In genomic region chr15:81924933-81925332, GRCm38 (mm10) we compare ENCODE assay signal across 9 mouse cellular contexts. TPM values are rescaled to one million over a fixed set of nuclear protein-coding genes. Genes with fewer than 3 reads are reported as not detected.
A peak's percentile ranks its signal among the peaks of the same experiment; 100 is the strongest.
DNase-seq lines count a peak whose midpoint lies in the region; ATAC-seq lines count a peak whose summit lies in the region.
"Had no signal": no experiment of that assay in that cellular context is flagged by ENCODE, and none has a peak within 500 bp of the region (broad histone marks: within the 10 kb centered on the region; RNA-seq: fewer than 3 reads in every experiment).

No protein-coding gene starts in this region.

- H3K4me3 ChIP-seq in heart, embryonic 15.5 days, result peak overlapping the region; percentile 81
- peak overlapping the region; percentile 82 for H3K4me3 ChIP-seq in hindbrain, embryonic 16.5 days (ENCODE audit: low read length)
- peak overlapping the region; percentile 74 for H3K4me3 ChIP-seq in midbrain, embryonic 14.5 days (replicated peaks; ENCODE audit: low read depth, low read length)

- H3K9me3 ChIP-seq in heart, embryonic 15.5 days (replicated peaks), result no peaks in the 10 kb centered on the region
- no peaks in the 10 kb centered on the region for H3K9me3 ChIP-seq in hindbrain, embryonic 16.5 days (ENCODE audit: control insufficient read depth, low read length)
- H3K9me3 ChIP-seq in midbrain, embryonic 14.5 days (ENCODE audit: control insufficient read depth, low read length), result no peaks in the 10 kb centered on the region

- no peaks in the 10 kb centered on the region for H3K27me3 ChIP-seq in heart, embryonic 15.5 days
- H3K27me3 ChIP-seq in hindbrain, embryonic 16.5 days (replicated peaks; ENCODE audit: control insufficient read depth, insufficient read depth, low read length), result no peaks in the 10 kb centered on the region
- no peaks in the 10 kb centered on the region for H3K27me3 ChIP-seq in midbrain, embryonic 14.5 days (ENCODE audit: control insufficient read depth, insufficient read depth, low read length)

- no peaks in the 10 kb centered on the region for H3K36me3 ChIP-seq in heart, embryonic 15.5 days
- H3K36me3 ChIP-seq in hindbrain, embryonic 16.5 days (ENCODE audit: control insufficient read depth, insufficient read depth, low read length), result no peaks in the 10 kb centered on the region
- H3K36me3 ChIP-seq in midbrain, embryonic 14.5 days (ENCODE audit: control insufficient read depth, insufficient read depth, low read length), result no peaks in the 10 kb centered on the region

- H3K9ac ChIP-seq in heart, embryonic 15.5 days, result peak overlapping the region; percentile 77; the same call in 1 of the 2 replicates
- H3K9ac ChIP-seq in hindbrain, embryonic 16.5 days (ENCODE audit: low read depth, low read length), result 0 out of 2 replicates have a peak overlapping the region, but pooled peaks have one; percentile 81
- no peak overlapping the region for H3K9ac ChIP-seq in midbrain, embryonic 14.5 days (replicated peaks; ENCODE audit: low read length)

- intact Hi-C loops in heart, postnatal 10 days (cut with DNase I), result no loop called here

- H3K27ac ChIP-seq in heart, embryonic 15.5 days, result no peak overlapping the region
- H3K27ac ChIP-seq in hindbrain, embryonic 16.5 days (ENCODE audit: low read depth, low read length), result no peak overlapping the region
- H3K27ac ChIP-seq in midbrain, embryonic 14.5 days (replicated peaks; ENCODE audit: low read depth, low read length), result no peak overlapping the region

- DNase-seq in heart, postnatal 10 days, result no peak
- DNase-seq in c-Kit-positive CD71-positive TER-119-positive erythroid progenitor cells, embryonic 14.5 days (ENCODE audit: low spot score), result peak; percentile 73
- DNase-seq in midbrain, embryonic 14.5 days, result no peak
- no peak for DNase-seq in cerebellum, adult 9-11 months
- DNase-seq in cerebellum, postnatal 10 days, result no peak
- DNase-seq in MN1 (ENCODE audit: low spot score), result no peak
- DNase-seq: kidney, postnatal 14 days had no signal

- H3K4me1 ChIP-seq in heart, embryonic 15.5 days (replicated peaks), result peaks cover 25% of the 10 kb centered on the region
- H3K4me1 ChIP-seq in hindbrain, embryonic 16.5 days (ENCODE audit: control insufficient read depth, insufficient read depth, low read depth, low read length), result peaks cover 35% of the 10 kb centered on the region
- peaks cover 10% of the 10 kb centered on the region for H3K4me1 ChIP-seq in midbrain, embryonic 14.5 days (ENCODE audit: control insufficient read depth, insufficient read depth, low read length)

- peak overlapping the region; percentile 98 for H3K4me2 ChIP-seq in heart, embryonic 15.5 days
- H3K4me2 ChIP-seq in hindbrain, embryonic 16.5 days (ENCODE audit: low read length), result peak overlapping the region; percentile 95
- peak overlapping the region; percentile 95 for H3K4me2 ChIP-seq in midbrain, embryonic 14.5 days (ENCODE audit: low read length)

- 78% methylated on average over 11 of the region's 11 CpGs for WGBS in heart, embryonic 15.5 days
- 83% methylated on average over 11 of the region's 11 CpGs for WGBS in hindbrain, embryonic 16.5 days
- 85% methylated on average over 11 of the region's 11 CpGs for WGBS in midbrain, embryonic 14.5 days

- ATAC-seq in heart, embryonic 15.5 days (replicated peaks; ENCODE audit: insufficient number of reproducible peaks, insufficient read depth, low FRiP score, low read depth), result no peak
- no peak for ATAC-seq in hindbrain, embryonic 16.5 days
- no peak for ATAC-seq in midbrain, embryonic 14.5 days (ENCODE audit: low FRiP score, low TSS enrichment)

RNA-seq across cellular contexts. Expression of gene Polr3h, which starts 1.1 kb away (rescaled TPM):
- polyA plus RNA-seq in heart, embryonic 15.5 days (2015; fragmentation: Nextera tagmentation; extraction: Ambion mirVana), result 134 and 145 TPM in 2 replicates
- 10 to 100 TPM in 1 of 2 experiments, 1 to 10 TPM in 1; 9.7 to 10.0 TPM for total RNA-seq in heart, postnatal 10 days (2021)
- 88.2 and 105 TPM in 2 replicates for polyA plus RNA-seq in hindbrain, embryonic 16.5 days (2015; fragmentation: Nextera tagmentation; extraction: Ambion mirVana)
- 67.7 and 74.2 TPM in 2 replicates for polyA plus RNA-seq in midbrain, embryonic 14.5 days (2014; fragmentation: Nextera tagmentation; extraction: Ambion mirVana)

RNA-seq across cellular contexts. Expression of gene Csdc2, which starts 11.6 kb away (rescaled TPM):
- 5.7 and 9.6 TPM in 2 replicates for polyA plus RNA-seq in heart, embryonic 15.5 days (2015; fragmentation: Nextera tagmentation; extraction: Ambion mirVana)
- total RNA-seq in heart, postnatal 10 days (2021), result 10 to 100 TPM in 1 of 2 experiments, 1 to 10 TPM in 1; 7.8 to 19.8 TPM
- 287 and 292 TPM in 2 replicates for polyA plus RNA-seq in hindbrain, embryonic 16.5 days (2015; fragmentation: Nextera tagmentation; extraction: Ambion mirVana)
- 167 and 188 TPM in 2 replicates for polyA plus RNA-seq in midbrain, embryonic 14.5 days (2014; fragmentation: Nextera tagmentation; extraction: Ambion mirVana)

RNA-seq across cellular contexts. Expression of gene Pmm1, which starts 35.8 kb away (rescaled TPM):
- 18.1 and 27.9 TPM in 2 replicates for polyA plus RNA-seq in heart, embryonic 15.5 days (2015; fragmentation: Nextera tagmentation; extraction: Ambion mirVana)
- total RNA-seq in heart, postnatal 10 days (2021), result 10 to 100 TPM; 22.0 to 31.4 TPM
- polyA plus RNA-seq in hindbrain, embryonic 16.5 days (2015; fragmentation: Nextera tagmentation; extraction: Ambion mirVana), result 122 and 142 TPM in 2 replicates
- polyA plus RNA-seq in midbrain, embryonic 14.5 days (2014; fragmentation: Nextera tagmentation; extraction: Ambion mirVana), result 67.1 and 94.5 TPM in 2 replicates

RNA-seq across cellular contexts. Expression of gene Aco2, which starts 52.8 kb away (rescaled TPM):
- polyA plus RNA-seq in heart, embryonic 15.5 days (2015; fragmentation: Nextera tagmentation; extraction: Ambion mirVana), result 610 and 636 TPM in 2 replicates
- total RNA-seq in heart, postnatal 10 days (2021), result 1,000 to 10,000 TPM; 1,895 to 1,910 TPM
- 333 and 346 TPM in 2 replicates for polyA plus RNA-seq in hindbrain, embryonic 16.5 days (2015; fragmentation: Nextera tagmentation; extraction: Ambion mirVana)
- polyA plus RNA-seq in midbrain, embryonic 14.5 days (2014; fragmentation: Nextera tagmentation; extraction: Ambion mirVana), result 211 and 221 TPM in 2 replicates

RNA-seq across cellular contexts. Expression of gene Phf5a, which starts 53.2 kb away (rescaled TPM):
- polyA plus RNA-seq in heart, embryonic 15.5 days (2015; fragmentation: Nextera tagmentation; extraction: Ambion mirVana), result 70.5 and 97.6 TPM in 2 replicates
- total RNA-seq in heart, postnatal 10 days (2021), result 10 to 100 TPM; 51.7 to 56.0 TPM
- polyA plus RNA-seq in hindbrain, embryonic 16.5 days (2015; fragmentation: Nextera tagmentation; extraction: Ambion mirVana), result 118 and 122 TPM in 2 replicates
- 139 and 149 TPM in 2 replicates for polyA plus RNA-seq in midbrain, embryonic 14.5 days (2014; fragmentation: Nextera tagmentation; extraction: Ambion mirVana)

Comparison
In these comparisons a context has a peak if more than half of its experiments do, and no peak if none do; other contexts are left out.
1. RNA of gene Csdc2, which starts 11.6 kb away (polyA plus RNA-seq): 287 to 292 TPM in hindbrain, embryonic 16.5 days and 167 to 188 TPM in midbrain, embryonic 14.5 days; 5.7 to 9.6 TPM in heart, embryonic 15.5 days; every median in the first group is over 10 times any median in the second.
2. Peak in every context shown above with its lines, with median percentiles within 50 percentile points of each other: H3K4me2 ChIP-seq and H3K4me3 ChIP-seq.